Mouse (Mus musculus) CD8-positive naive resting alpha-beta T cell, adult 2 months (primary cell): Measurements from ENCODE around the gene Nccrp1.

ENCODE experiments used
- DNase-seq, 2 experiments: peaks; one replicate each; pipeline ENCODE4 v3.0.0; 2022; ENCODE audit warnings: low read depth in 2 of 2, low spot score in 2 of 2

Gene Nccrp1

GRCm38 (mm10) chr7:28547154-28547553 is at the start of gene Nccrp1:
Nccrp1 (minus strand) TSS chr7:28547254.
- no peak for DNase-seq

DNA sequence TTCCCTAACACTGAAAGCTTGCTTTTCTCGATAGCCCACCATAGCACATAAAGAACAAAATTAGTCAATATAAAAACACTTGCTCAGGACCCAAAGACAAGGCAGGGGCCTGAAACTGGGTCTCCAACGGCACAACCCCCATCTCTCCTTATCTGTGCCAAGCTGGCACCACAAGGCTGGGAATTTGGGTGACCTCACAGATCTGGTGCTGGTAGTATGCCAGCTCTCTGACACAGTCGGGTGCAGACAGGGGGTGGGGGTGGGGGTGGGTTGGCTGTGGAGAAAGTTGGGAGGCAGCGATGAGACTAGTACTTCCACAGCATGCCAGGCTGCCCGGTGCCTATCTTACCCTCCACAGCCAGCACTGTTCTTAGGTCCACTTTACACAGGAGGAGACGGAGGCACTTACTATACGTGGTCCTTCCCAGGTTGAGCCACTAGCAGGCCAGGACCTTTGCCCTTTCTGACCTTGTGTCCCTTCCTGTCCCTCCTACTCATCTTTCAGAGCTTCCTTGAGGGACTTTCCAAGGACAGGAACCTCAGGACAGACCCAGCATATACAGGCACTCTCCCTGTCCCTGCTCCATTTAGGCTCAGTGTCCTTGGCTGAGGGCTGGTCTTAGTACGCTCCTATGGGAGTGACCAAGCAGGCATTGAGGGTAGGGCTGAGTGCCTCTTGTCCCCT is 48.8 kb upstream of the Nccrp1 start:
- no peak for DNase-seq

GRCm38 (mm10) chr7:28593206-28594111 is 46.4 kb upstream of the Nccrp1 start:
- DNase-seq, result no peak

- no peak for DNase-seq
These were observed 44.8 kb upstream of the Nccrp1 start for GRCm38 (mm10) chr7:28591862-28592261.

GRCm38 (mm10) chr7:28587644-28588043 is 40.6 kb upstream of the Nccrp1 start:
- no peak for DNase-seq

- no peak for DNase-seq
These were observed 39.8 kb upstream of the Nccrp1 start for GRCm38 (mm10) chr7:28586663-28587411.

GRCm38 (mm10) chr7:28585001-28585400 is 37.9 kb upstream of the Nccrp1 start:
- DNase-seq, result no peak

- no peak for DNase-seq
These were observed 37.4 kb upstream of the Nccrp1 start for GRCm38 (mm10) chr7:28584468-28584867.

- DNase-seq, result no peak
These were observed 36.7 kb upstream of the Nccrp1 start for GRCm38 (mm10) chr7:28583570-28584344.

- DNase-seq, result no peak
These were observed 35.8 kb upstream of the Nccrp1 start for GRCm38 (mm10) chr7:28582841-28583240.

DNA sequence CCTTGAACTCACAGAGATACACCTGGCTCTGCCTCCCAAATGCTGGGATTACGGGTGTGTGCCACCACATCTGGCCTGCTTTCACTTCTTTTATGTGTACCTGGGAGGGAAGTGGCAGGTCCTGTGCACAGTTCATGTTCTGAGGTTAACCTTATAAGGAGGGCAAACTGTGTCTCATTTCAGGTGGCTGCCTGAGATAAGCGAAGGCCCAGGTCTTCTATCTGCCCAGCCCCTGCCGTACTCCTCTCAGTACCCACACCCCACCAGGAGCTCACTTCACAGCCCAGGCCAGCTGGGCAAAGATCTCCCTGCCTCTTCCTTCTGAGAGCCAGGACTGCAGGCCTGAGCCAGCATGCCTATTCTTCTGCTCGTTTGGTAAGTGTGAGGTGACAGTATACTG is 34.7 kb upstream of the Nccrp1 start:
- no peak for DNase-seq

GRCm38 (mm10) chr7:28579826-28580225 is 32.8 kb upstream of the Nccrp1 start:
- no peak for DNase-seq

DNA sequence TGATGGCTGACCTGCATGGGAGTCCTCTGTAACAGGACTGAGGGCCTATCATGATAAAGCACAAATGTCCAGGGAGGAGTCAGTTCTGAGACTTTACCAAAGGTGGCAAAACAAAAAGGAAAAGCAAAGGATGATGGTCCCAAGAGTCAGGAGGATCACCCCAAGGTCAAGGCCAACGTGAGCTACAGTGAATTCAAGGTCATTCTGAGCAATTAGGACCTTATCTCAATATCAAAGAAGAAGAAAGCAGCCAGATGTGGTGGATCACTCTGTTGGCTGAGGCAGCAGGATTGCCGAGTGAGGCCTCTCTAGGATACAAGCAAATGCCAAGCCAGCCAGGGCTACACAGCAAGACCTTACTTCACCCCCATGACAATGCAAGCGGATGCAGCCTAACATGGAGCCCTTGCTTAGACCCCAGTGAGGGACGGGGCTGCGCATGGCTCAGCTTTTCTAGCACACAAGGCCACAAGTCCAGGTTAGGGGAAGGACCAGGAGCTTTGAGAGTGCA is 31.5 kb upstream of the Nccrp1 start:
- DNase-seq, result no peak

DNA sequence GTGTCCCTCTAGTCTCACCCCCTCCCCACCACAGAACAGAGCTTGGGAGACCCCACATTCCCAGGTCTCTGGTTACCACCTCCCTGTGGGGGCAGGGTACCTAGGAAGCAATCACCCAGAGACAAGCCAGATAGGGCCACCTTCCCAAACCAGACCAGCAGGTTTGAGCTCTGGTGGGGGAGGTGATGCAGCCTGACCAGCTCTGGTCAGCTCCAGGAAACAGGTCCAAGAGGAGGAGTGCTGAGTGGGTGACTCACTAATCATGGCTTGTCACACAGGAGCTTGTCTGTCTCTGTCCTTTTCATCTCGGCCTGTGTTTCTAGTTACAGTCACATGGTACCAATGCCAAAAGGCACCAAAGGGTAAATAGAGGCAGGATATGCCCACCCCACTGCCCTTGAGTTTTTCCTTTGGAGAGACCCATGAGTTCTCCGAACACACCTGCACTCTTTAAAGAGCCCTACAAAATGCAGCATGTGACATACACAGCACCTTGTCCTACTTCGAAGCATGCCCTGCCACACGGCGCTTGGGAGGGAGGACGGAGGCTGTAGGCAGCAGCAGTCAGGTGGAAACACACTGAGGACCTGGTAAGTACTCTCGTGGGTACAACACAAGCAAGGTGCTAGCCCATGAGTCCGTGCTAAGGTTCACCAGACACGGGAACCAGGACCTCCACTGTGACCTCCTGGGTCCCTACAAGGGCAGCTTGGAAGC is 30.9 kb upstream of the Nccrp1 start:
- no peak for DNase-seq

GRCm38 (mm10) chr7:28576271-28576914 is 29.3 kb upstream of the Nccrp1 start:
- DNase-seq, result no peak

- no peak for DNase-seq
These were observed 28.5 kb upstream of the Nccrp1 start for GRCm38 (mm10) chr7:28575597-28575996.

DNA sequence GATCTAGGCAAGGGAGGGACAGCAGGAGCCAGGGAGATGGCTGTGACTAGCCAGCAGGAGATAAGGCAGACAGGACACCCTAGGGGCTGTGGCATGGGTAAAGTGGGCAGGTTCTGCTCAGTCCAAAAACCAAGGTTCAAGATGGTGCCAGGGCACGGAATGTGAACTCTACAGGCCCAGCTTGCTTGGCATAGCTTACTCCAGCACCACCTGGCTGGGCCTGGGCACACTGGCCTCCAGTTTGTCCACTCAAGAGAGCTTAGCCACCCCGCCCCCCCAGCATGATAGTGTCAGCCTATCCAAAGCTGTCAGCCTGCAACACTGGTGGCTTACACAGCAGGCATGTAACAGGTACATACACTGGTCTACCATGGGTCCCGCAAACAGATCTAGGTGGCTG is 26.2 kb upstream of the Nccrp1 start:
- no peak for DNase-seq

DNA sequence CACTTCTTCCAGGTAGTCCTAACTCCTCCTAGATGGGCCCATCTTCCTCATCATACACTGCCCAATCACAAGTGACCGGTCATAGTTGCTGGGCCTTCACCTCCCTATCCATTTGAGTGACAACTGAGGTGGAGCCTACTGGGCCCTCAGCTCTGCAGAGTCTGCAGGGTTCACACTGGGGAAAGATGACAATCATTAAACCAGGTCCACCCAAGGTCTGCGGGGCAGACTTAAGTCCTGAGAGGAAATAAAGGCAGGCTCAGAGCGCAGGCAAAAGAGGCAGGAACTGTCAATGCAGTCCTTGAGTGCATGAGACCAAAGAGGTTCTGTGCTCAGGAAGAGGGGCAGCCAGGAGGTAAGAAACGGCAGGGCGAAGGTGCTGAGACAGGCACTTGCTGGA is 25.6 kb upstream of the Nccrp1 start:
- no peak for DNase-seq

DNA sequence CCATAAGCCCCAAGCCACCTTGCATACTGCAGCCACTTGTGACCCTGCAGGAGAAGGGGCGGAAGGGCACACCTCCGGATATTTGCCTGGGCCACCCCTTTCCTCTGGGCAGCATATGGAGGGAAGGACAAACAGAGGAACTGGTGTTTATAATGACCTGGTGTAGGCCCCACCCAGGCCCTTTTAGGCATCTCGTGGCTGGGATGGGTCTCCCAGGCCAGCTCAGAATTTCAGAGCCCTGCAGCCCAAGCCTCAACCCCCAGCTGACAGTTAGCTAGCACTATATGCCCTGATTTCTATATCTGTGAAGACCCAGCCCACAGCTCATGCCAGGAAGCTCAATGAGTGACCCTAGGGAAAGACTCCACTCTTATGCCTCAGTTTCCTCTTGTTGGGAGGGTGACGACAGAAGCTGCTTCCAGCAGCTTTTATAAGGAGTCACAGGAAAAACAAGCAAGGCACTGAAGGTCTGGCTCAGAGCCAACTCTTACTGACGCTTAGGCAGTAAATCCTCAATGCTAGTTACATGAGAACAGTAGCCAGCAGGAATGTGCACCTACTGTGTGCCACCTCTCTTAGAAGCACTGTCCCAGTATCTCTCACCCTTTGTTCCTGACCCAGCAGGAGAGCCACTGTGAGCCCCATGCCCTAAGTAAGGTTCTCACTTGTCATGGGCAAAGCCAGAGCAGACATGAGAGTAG is 24.1 kb upstream of the Nccrp1 start:
- DNase-seq, result no peak
